Mouse (Mus musculus) forebrain, postnatal 0 days (tissue): ENCODE data around the gene Rnaseh1. TPM values are rescaled to one million over a fixed set of nuclear protein-coding genes. Genes with fewer than 3 reads are reported as not detected.

Experiments
- ATAC-seq: fragments of 200-750 bp; cut with Nextera tagmentation; 2 replicates; pipeline ENCODE4 v1.8.0; 2017; ENCODE audit warnings: mild to moderate bottlenecking, moderate library complexity
- DNase-seq: peaks from one replicate; pipeline ENCODE4 v3.0.0-alpha.2; 2015
- H3K27ac ChIP-seq: fragments of 300-500 bp; sonication (generic); 2 replicates; pipeline ENCODE4 v1.5.1; 2014; ENCODE audit warnings: low read depth, mild to moderate bottlenecking, antibody characterized with exemption, low read length, moderate library complexity, mixed read lengths
- H3K27me3 ChIP-seq: fragments of 300-500 bp; sonication (generic); 2 replicates; pipeline ENCODE4 v1.6.1; 2014; ENCODE audit warnings: mild to moderate bottlenecking, low read length, mixed read lengths; ENCODE audit not compliant: insufficient read depth
- H3K36me3 ChIP-seq: fragments of 300-500 bp; sonication (generic); 2 replicates; pipeline ENCODE4 v1.6.1; 2014; ENCODE audit warnings: mild to moderate bottlenecking, moderate library complexity; ENCODE audit not compliant: insufficient read depth
- H3K4me1 ChIP-seq: fragments of 300-500 bp; sonication (generic); 2 replicates; pipeline ENCODE4 v1.6.1; 2014; ENCODE audit warnings: antibody characterized with exemption; ENCODE audit not compliant: insufficient read depth
- H3K4me2 ChIP-seq: fragments of 300-500 bp; sonication (generic); 2 replicates; pipeline ENCODE4 v1.6.1; 2014; ENCODE audit warnings: low read depth, mild to moderate bottlenecking, moderate library complexity
- H3K4me3 ChIP-seq: fragments of 300-500 bp; sonication (generic); 2 replicates; pipeline ENCODE4 v1.5.1; 2014; ENCODE audit warnings: low read depth, low read length, mixed read lengths
- H3K9ac ChIP-seq: fragments of 300-500 bp; sonication (generic); 2 replicates; pipeline ENCODE4 v1.6.1; 2014; ENCODE audit warnings: mild to moderate bottlenecking
- H3K9me3 ChIP-seq: fragments of 300-500 bp; sonication (generic); 2 replicates; pipeline ENCODE4 v1.6.1; 2016; ENCODE audit warnings: low read length
- CTCF ChIP-seq: sonication (generic); IDR thresholded peaks from 2 replicates; pipeline ENCODE4 v1.5.1; 2016; ENCODE audit warnings: antibody characterized with exemption, control low read depth, low read depth
- WGBS: fragments of 180-500 bp; shearing (Covaris S2); extraction: QIAGEN DNeasy Blood & Tissue Kit; methylation state at CpG from one replicate; pipeline ENCODE4 v1.1.7; 2014; 5-methylcytosine and 5-hydroxymethylcytosine counted together
- polyA plus RNA-seq: library from polyadenylated mRNA; unstranded; fragments of >200 nt; fragmentation: Nextera tagmentation; extraction: Ambion mirVana; gene quantifications from 2 replicates; pipeline ENCODE4 v1.2.1, GENCODE M21; 2015
- total RNA-seq: library from RNA; depleted of rRNA; stranded (reverse); fragments of >200 nt; gene quantifications from 2 replicates; pipeline ENCODE4 v1.2.3, GENCODE M21; 2014; rRNA removed

Rnaseh1 gene
- total RNA-seq (13.7 and 18.5 TPM in 2 replicates), polyA plus RNA-seq (12.3 and 13.3 TPM in 2 replicates)

GRCm38 (mm10) chr12:28649141-28650110 is at the start of gene Rnaseh1:
Rnaseh1 (plus strand) TSS chr12:28649602.
- peak within 1 kb of the TSS; percentile 77 for H3K27ac ChIP-seq
- ATAC-seq (peak; percentile 99), DNase-seq (peak; percentile 94)
- H3K4me1 ChIP-seq: peaks cover 5% of the 10 kb centered on the region
- peak within 1 kb of the TSS; percentile 68 for H3K4me3 ChIP-seq
- peak within 1 kb of the TSS; percentile 64 for H3K4me2 ChIP-seq
- no peaks in the 10 kb centered on the region for H3K9me3 ChIP-seq
- peak within 1 kb of the TSS; percentile 67 for H3K9ac ChIP-seq
- no peaks in the 10 kb centered on the region for H3K27me3 ChIP-seq
- WGBS: 4% methylated on average over 52 of the region's 52 CpGs
- TF ChIP-seq CTCF: no peak
- H3K36me3 ChIP-seq: peaks cover 11% of the 10 kb centered on the region; the same call in 1 of the 2 replicates

GRCm38 (mm10) chr12:28602259-28602658 is 47.1 kb upstream of the Rnaseh1 start:
- Histone ChIP-seq H3K9me3 (no peaks in the 10 kb centered on the region), H3K36me3 (no peaks in the 10 kb centered on the region), H3K27me3 (no peaks in the 10 kb centered on the region), H3K4me3 (no peak overlapping the region), H3K9ac (no peak overlapping the region), H3K4me2 (no peak overlapping the region), H3K27ac (no peak overlapping the region), H3K4me1 (no peaks in the 10 kb centered on the region)
- ATAC-seq (peak; percentile 76), DNase-seq (peak; percentile 47)
- TF ChIP-seq CTCF: no peak
- 18% methylated on average over 4 of the region's 4 CpGs for WGBS

GRCm38 (mm10) chr12:28603494-28603893 is 45.9 kb upstream of the Rnaseh1 start:
- TF ChIP-seq CTCF: no peak
- 52% methylated on average over 1 of the region's 1 CpGs for WGBS
- no peak for ATAC-seq

GRCm38 (mm10) chr12:28607546-28608305 is 41.7 kb upstream of the Rnaseh1 start:
- peak overlapping the region; percentile 83 for H3K27ac ChIP-seq
- no peaks in the 10 kb centered on the region for H3K27me3 ChIP-seq
- ATAC-seq (peak; percentile 93), DNase-seq (peak; percentile 76)
- TF ChIP-seq CTCF: no peak
- H3K9ac ChIP-seq: peak overlapping the region; percentile 43
- 0 out of 2 replicates have a peak overlapping the region, but pooled peaks have one; percentile 11 for H3K4me3 ChIP-seq
- WGBS: 18% methylated on average over 17 of the region's 17 CpGs
- H3K4me1 ChIP-seq: peaks cover 5% of the 10 kb centered on the region
- H3K4me2 ChIP-seq: peak overlapping the region; percentile 42
- no peaks in the 10 kb centered on the region for H3K36me3 ChIP-seq
- no peaks in the 10 kb centered on the region for H3K9me3 ChIP-seq

More at GRCm38 (mm10) chr12:28603494-28603893, 45.9 kb upstream of the Rnaseh1 start:
- Histone ChIP-seq H3K27ac (no peak overlapping the region), H3K9me3 (no peaks in the 10 kb centered on the region), H3K4me3 (no peak overlapping the region), H3K36me3 (no peaks in the 10 kb centered on the region), H3K4me1 (peaks cover 5% of the 10 kb centered on the region), H3K9ac (no peak overlapping the region), H3K27me3 (no peaks in the 10 kb centered on the region), H3K4me2 (no peak overlapping the region)
- no peak for DNase-seq

DNA sequence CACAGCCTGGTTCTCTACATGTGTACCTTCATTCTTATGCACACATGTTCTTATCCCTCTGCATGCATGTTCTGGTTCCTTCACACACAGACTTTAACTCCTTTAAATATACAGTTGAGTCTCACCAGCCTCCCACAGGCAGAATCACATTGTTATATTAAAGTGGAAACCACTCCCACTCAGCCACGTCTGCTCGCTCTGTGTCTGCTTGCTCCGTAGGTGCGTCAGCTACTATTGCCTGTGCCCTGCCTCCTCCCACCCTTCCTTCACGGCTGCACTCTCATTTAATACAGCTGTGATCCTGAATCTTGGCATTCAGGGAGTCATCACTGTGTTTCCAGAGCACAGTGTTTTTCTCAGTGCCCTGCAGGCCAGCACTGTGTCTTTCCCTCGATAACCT is 37.0 kb upstream of the Rnaseh1 start:
- Histone ChIP-seq H3K4me3 (no peak overlapping the region), H3K27ac (no peak overlapping the region), H3K4me2 (no peak overlapping the region), H3K27me3 (no peaks in the 10 kb centered on the region), H3K9me3 (no peaks in the 10 kb centered on the region), H3K9ac (no peak overlapping the region), H3K36me3 (no peaks in the 10 kb centered on the region), H3K4me1 (peaks cover 5% of the 10 kb centered on the region)
- 57% methylated on average over 6 of the region's 6 CpGs for WGBS
- no peak for TF ChIP-seq CTCF
- no peak for DNase-seq
- ATAC-seq: peak; percentile 42; the same call in 1 of the 2 replicates

DNA sequence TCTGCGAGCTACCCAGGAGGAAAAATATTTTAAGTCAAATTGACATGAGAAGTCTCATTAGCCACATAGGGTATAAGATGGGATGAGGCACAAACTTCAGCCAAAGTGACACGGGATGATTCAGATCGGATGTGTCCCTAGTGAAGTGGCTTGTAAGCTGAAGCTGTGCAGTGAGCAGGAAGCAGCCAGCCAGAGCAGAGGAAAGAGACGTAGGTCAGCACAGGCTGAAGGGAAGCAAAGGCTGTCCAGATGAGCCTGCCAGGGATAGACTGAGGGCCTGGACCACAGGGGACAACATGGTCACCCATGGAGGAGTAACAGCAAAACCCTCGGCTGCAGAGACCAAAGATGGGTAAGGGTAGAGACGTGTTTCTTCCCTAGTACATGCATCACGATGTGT is 35.0 kb upstream of the Rnaseh1 start:
- Histone ChIP-seq H3K9me3 (no peaks in the 10 kb centered on the region), H3K4me2 (no peak overlapping the region), H3K4me3 (no peak overlapping the region), H3K4me1 (no peaks in the 10 kb centered on the region), H3K9ac (no peak overlapping the region), H3K36me3 (no peaks in the 10 kb centered on the region), H3K27ac (no peak overlapping the region), H3K27me3 (no peaks in the 10 kb centered on the region)
- no peak for ATAC-seq
- DNase-seq: no peak
- TF ChIP-seq CTCF: no peak
- WGBS: 66% methylated on average over 7 of the region's 7 CpGs
